Mouse (Mus musculus) kidney, embryonic 14.5 days (tissue): Measurements from ENCODE around the gene Lmod3. TPM values are rescaled to one million over a fixed set of nuclear protein-coding genes. Genes with fewer than 3 reads are reported as not detected.

Experiments used
- polyA plus RNA-seq: library from polyadenylated mRNA; unstranded; fragments of >200 nt; fragmentation: Nextera tagmentation; extraction: Ambion mirVana; gene quantifications from 2 replicates; pipeline ENCODE4 v1.2.1, GENCODE M21; 2014

The Lmod3 gene
- polyA plus RNA-seq, 1 experiment from 2014 or later, result not detected

Other genes with a start within 250 kb of the Lmod3 start
- gene Fam19a4, start 192.3 kb downstream of the Lmod3 start, polyA plus RNA-seq, result 0.96 and 1.1 TPM in 2 replicates
- 7.0 and 18.0 TPM in 2 replicates for gene Eogt, start 103.6 kb downstream of the Lmod3 start, polyA plus RNA-seq
- 33.6 and 36.7 TPM in 2 replicates for gene Tmf1, start 73.6 kb downstream of the Lmod3 start, polyA plus RNA-seq
- 86.5 and 89.9 TPM in 2 replicates for gene Uba3, start 47.1 kb downstream of the Lmod3 start, polyA plus RNA-seq
- gene Arl6ip5, start 42.1 kb downstream of the Lmod3 start, polyA plus RNA-seq, result 25.9 and 62.3 TPM in 2 replicates